Mouse (Mus musculus): Measurements from ENCODE around the gene Nudt13. TPM values are rescaled to one million over a fixed set of nuclear protein-coding genes. Genes with fewer than 3 reads are reported as not detected.

Gene Nudt13
- polyA plus RNA-seq, 1 experiment from 2014 or later = 12.0 TPM

- Histone ChIP-seq H3K4me3 (peak within 1 kb of the TSS; percentile 84), H3K27ac (peak within 1 kb of the TSS; percentile 97), H3K36me3 (replicated peaks) (peaks cover 52% of the 10 kb centered on the region), H3K27me3 (ENCODE audit: poor library complexity, severe bottlenecking) (no peaks in the 10 kb centered on the region), H3K4me1 (peaks cover 20% of the 10 kb centered on the region), H3K9me3 (no peaks in the 10 kb centered on the region)
- WGBS = under 1% methylated on average over 42 of the region's 42 CpGs
- DNase-seq (ENCODE audit: extremely low spot score, low spot score) = peak; percentile 92
Observed at GRCm38 (mm10) chr14:20347991-20348541, 53.6 kb downstream of the Nudt13 start, which contains the start of the genes Ecd and Fam149b. Gene Ecd (minus strand): TSS chr14:20348121. Gene Fam149b (plus strand): TSS chr14:20348162.

- 92% methylated on average over 4 of the region's 4 CpGs for WGBS
- DNase-seq (ENCODE audit: extremely low spot score, low spot score) = no peak
- Histone ChIP-seq H3K27ac (no peak overlapping the region), H3K36me3 (replicated peaks) (peaks cover 98% of the 10 kb centered on the region), H3K9me3 (no peaks in the 10 kb centered on the region), H3K27me3 (ENCODE audit: poor library complexity, severe bottlenecking) (no peaks in the 10 kb centered on the region), H3K4me1 (no peaks in the 10 kb centered on the region), H3K4me3 (no peak overlapping the region)
Observed at GRCm38 (mm10) chr14:20363230-20363629, 68.7 kb downstream of the Nudt13 start.

Other genes starting within 250 kb of the Nudt13 start
- gene Saysd1, start 156.2 kb upstream of the Nudt13 start, polyA plus RNA-seq (2016; fragmentation: Nextera tagmentation; extraction: Ambion mirVana) = 10.9 and 11.9 TPM in 2 replicates
- gene Kcnk5, start 112.9 kb upstream of the Nudt13 start, polyA plus RNA-seq (2016; fragmentation: Nextera tagmentation; extraction: Ambion mirVana) = 16.1 and 16.8 TPM in 2 replicates
- gene Kcnk16, start 25.5 kb upstream of the Nudt13 start, polyA plus RNA-seq (2016; fragmentation: Nextera tagmentation; extraction: Ambion mirVana) = not detected in 2 replicates
- gene Ecd, start 53.4 kb downstream of the Nudt13 start, polyA plus RNA-seq (2016; fragmentation: Nextera tagmentation; extraction: Ambion mirVana) = 79.2 and 81.1 TPM in 2 replicates
- 45.7 and 48.3 TPM in 2 replicates for gene Fam149b, start 53.5 kb downstream of the Nudt13 start, polyA plus RNA-seq (2016; fragmentation: Nextera tagmentation; extraction: Ambion mirVana)
- gene Dnajc9, start 94.2 kb downstream of the Nudt13 start, polyA plus RNA-seq (2016; fragmentation: Nextera tagmentation; extraction: Ambion mirVana) = 374 and 381 TPM in 2 replicates
- 78.0 and 78.5 TPM in 2 replicates for gene Mrps16, start 98.9 kb downstream of the Nudt13 start, polyA plus RNA-seq (2016; fragmentation: Nextera tagmentation; extraction: Ambion mirVana)
- gene Cfap70, start 157.5 kb downstream of the Nudt13 start, polyA plus RNA-seq (2016; fragmentation: Nextera tagmentation; extraction: Ambion mirVana) = 0.55 and 1.3 TPM in 2 replicates
- 18.7 and 18.8 TPM in 2 replicates for gene Anxa7, start 185.4 kb downstream of the Nudt13 start, polyA plus RNA-seq (2016; fragmentation: Nextera tagmentation; extraction: Ambion mirVana)
- 1.3 TPM in 2 replicates for gene Mss51, start 202.2 kb downstream of the Nudt13 start, polyA plus RNA-seq (2016; fragmentation: Nextera tagmentation; extraction: Ambion mirVana)